ENCODE assay signal across 8 mouse cellular contexts in genomic region chr11:98785772-98786281, GRCm38 (mm10). TPM values are rescaled to one million over a fixed set of nuclear protein-coding genes. Genes with fewer than 3 reads are reported as not detected.
DNase-seq lines count a peak whose midpoint lies in the region; ATAC-seq and TF ChIP-seq lines count a peak whose summit lies in the region.

No protein-coding gene starts in this region.

- TF ChIP-seq RAD21 in CH12.LX (IDR thresholded peaks at IDR 0.05; ENCODE audit: low read depth, low read length), result peak; percentile 45

- H3K36me3 ChIP-seq in CH12.LX (replicated peaks in 1 of 2; ENCODE audit: control insufficient read depth in 1 of 2, insufficient read depth in 1 of 2, low read length in 1 of 2), result no peaks in the 10 kb centered on the region
- H3K36me3 ChIP-seq in forebrain, embryonic 11.5 days (ENCODE audit: control insufficient read depth, insufficient read depth, low read length), result no peaks in the 10 kb centered on the region
- H3K36me3 ChIP-seq in heart, embryonic 15.5 days, result no peaks in the 10 kb centered on the region
- no peaks in the 10 kb centered on the region for H3K36me3 ChIP-seq in liver, embryonic 15.5 days (replicated peaks)
- no peaks in the 10 kb centered on the region; the same call in 1 of the 2 replicates for H3K36me3 ChIP-seq in neural tube, embryonic 14.5 days (ENCODE audit: control insufficient read depth, insufficient read depth, low read length)

- WGBS in bone marrow, adult 2 months, result 2% methylated on average over 12 of the region's 12 CpGs
- 7% methylated on average over 12 of the region's 12 CpGs for WGBS in forebrain, embryonic 11.5 days
- 3% methylated on average over 12 of the region's 12 CpGs for WGBS in heart, embryonic 15.5 days
- WGBS in liver, embryonic 15.5 days (ENCODE audit: insufficient replicate concordance), result 4% methylated on average over 12 of the region's 12 CpGs
- 9% methylated on average over 12 of the region's 12 CpGs for WGBS in neural tube, embryonic 14.5 days

- H3K4me1 ChIP-seq in CH12.LX (ENCODE audit: control insufficient read depth in 1 of 2, insufficient read depth in 2 of 2), result peaks cover 17 to 47% of the 10 kb centered on the region in 2 experiments
- peaks cover 3% of the 10 kb centered on the region; the same call in 1 of the 2 replicates for H3K4me1 ChIP-seq in bone marrow, adult 2 months (ENCODE audit: control insufficient read depth, insufficient read depth, low read length)
- H3K4me1 ChIP-seq in forebrain, embryonic 11.5 days (replicated peaks; ENCODE audit: control insufficient read depth, insufficient read depth, low read length), result peaks cover 34% of the 10 kb centered on the region
- peaks cover 80% of the 10 kb centered on the region for H3K4me1 ChIP-seq in heart, embryonic 15.5 days (replicated peaks)
- peaks cover 89% of the 10 kb centered on the region for H3K4me1 ChIP-seq in liver, embryonic 15.5 days (replicated peaks)
- H3K4me1 ChIP-seq in neural tube, embryonic 14.5 days (ENCODE audit: control insufficient read depth, insufficient read depth, low read length), result peaks cover 33% of the 10 kb centered on the region; the same call in 1 of the 2 replicates

- no peak overlapping the region for H3K4me3 ChIP-seq in CH12.LX (replicated peaks in 1 of 3; ENCODE audit: low read depth in 2 of 3, low read length in 2 of 3, poor library complexity in 1 of 3)
- no peak overlapping the region for H3K4me3 ChIP-seq in bone marrow, adult 2 months (replicated peaks; ENCODE audit: control insufficient read depth, low read depth, low read length)
- H3K4me3 ChIP-seq in forebrain, embryonic 11.5 days (ENCODE audit: low read depth, low read length), result no peak overlapping the region
- peak overlapping the region; percentile 29 for H3K4me3 ChIP-seq in heart, embryonic 15.5 days
- no peak overlapping the region for H3K4me3 ChIP-seq in liver, embryonic 15.5 days (replicated peaks)
- no peak overlapping the region for H3K4me3 ChIP-seq in neural tube, embryonic 14.5 days (ENCODE audit: low read depth, low read length)

- peak in 1 of 2 experiments; percentile 65; a peak in 2 of 4 replicates for TF ChIP-seq CTCF in CH12.LX (conservative IDR thresholded peaks at IDR 0.05 in 1 of 2, IDR thresholded peaks at IDR 0.05 in 1 of 2; ENCODE audit: low read depth in 2 of 2, low read length in 2 of 2)
- peak; percentile 46; the same call in 1 of the 2 replicates for TF ChIP-seq CTCF in bone marrow, adult 2 months (IDR thresholded peaks at IDR 0.05; ENCODE audit: control insufficient read depth, insufficient read depth, low read length)

- no peak overlapping the region for H3K27ac ChIP-seq in CH12.LX (ENCODE audit: insufficient read depth, low read depth)
- H3K27ac ChIP-seq in bone marrow, adult 2 months (ENCODE audit: control insufficient read depth, insufficient read depth, low read depth, low read length, poor library complexity), result no peak overlapping the region
- 0 out of 2 replicates have a peak overlapping the region, but pooled peaks have one; percentile 12 for H3K27ac ChIP-seq in forebrain, embryonic 11.5 days (ENCODE audit: low read depth, low read length)
- peak overlapping the region; percentile 98 for H3K27ac ChIP-seq in heart, embryonic 15.5 days
- peak overlapping the region; percentile 73 for H3K27ac ChIP-seq in liver, embryonic 15.5 days (replicated peaks)
- H3K27ac ChIP-seq in neural tube, embryonic 14.5 days (ENCODE audit: low read depth, low read length), result peak overlapping the region; percentile 77

- no peak overlapping the region for H3K9ac ChIP-seq in CH12.LX (ENCODE audit: insufficient read depth, low read depth)
- H3K9ac ChIP-seq in forebrain, embryonic 11.5 days (ENCODE audit: low read length), result peak overlapping the region; percentile 41
- H3K9ac ChIP-seq in heart, embryonic 15.5 days, result peak overlapping the region; percentile 44
- 0 out of 2 replicates have a peak overlapping the region, but pooled peaks have one; percentile 12 for H3K9ac ChIP-seq in liver, embryonic 15.5 days
- no peak overlapping the region for H3K9ac ChIP-seq in neural tube, embryonic 14.5 days (replicated peaks; ENCODE audit: low read depth, low read length)

- no peaks in the 10 kb centered on the region for H3K9me3 ChIP-seq in CH12.LX (replicated peaks; ENCODE audit: low read length)
- no peaks in the 10 kb centered on the region for H3K9me3 ChIP-seq in forebrain, embryonic 11.5 days (ENCODE audit: control insufficient read depth, low read length)
- H3K9me3 ChIP-seq in heart, embryonic 15.5 days (replicated peaks), result no peaks in the 10 kb centered on the region
- H3K9me3 ChIP-seq in liver, embryonic 15.5 days (replicated peaks), result no peaks in the 10 kb centered on the region
- H3K9me3 ChIP-seq in neural tube, embryonic 14.5 days (ENCODE audit: control insufficient read depth, low read length), result no peaks in the 10 kb centered on the region

- H3K4me2 ChIP-seq in CH12.LX (ENCODE audit: insufficient read depth, low read depth, poor library complexity, severe bottlenecking), result peak overlapping the region; percentile 35; the same call in 1 of the 2 replicates
- peak overlapping the region; percentile 36; the same call in 1 of the 2 replicates for H3K4me2 ChIP-seq in forebrain, embryonic 11.5 days (ENCODE audit: low read depth, low read length, severe bottlenecking)
- H3K4me2 ChIP-seq in heart, embryonic 15.5 days, result peak overlapping the region; percentile 63
- H3K4me2 ChIP-seq in liver, embryonic 15.5 days, result peak overlapping the region; percentile 50
- H3K4me2 ChIP-seq in neural tube, embryonic 14.5 days (ENCODE audit: low read depth, low read length), result peak overlapping the region; percentile 38

- 0 out of 2 replicates have a peak, but pooled peaks cover 3% of the 10 kb centered on the region for H3K79me2 ChIP-seq in CH12.LX (replicated peaks; ENCODE audit: control insufficient read depth, extremely low read depth, insufficient read depth, poor library complexity, severe bottlenecking)

- no peak for TF ChIP-seq EP300 in CH12.LX (IDR thresholded peaks at IDR 0.05; ENCODE audit: low read length)

- DNase-seq in CH12.LX (ENCODE audit: extremely low read depth), result no peak
- peak; percentile 80 for DNase-seq in forebrain, embryonic 11.5 days (ENCODE audit: low spot score)
- DNase-seq in kidney, postnatal 10 days, result peak; percentile 90
- DNase-seq in thymus, postnatal 14 days, result peak; percentile 86

- H3K27me3 ChIP-seq in CH12.LX (replicated peaks), result peaks cover 22% of the 10 kb centered on the region
- H3K27me3 ChIP-seq in forebrain, embryonic 11.5 days (ENCODE audit: control insufficient read depth, insufficient read depth, low read length), result no peaks in the 10 kb centered on the region
- H3K27me3 ChIP-seq in heart, embryonic 15.5 days, result no peaks in the 10 kb centered on the region
- peaks cover 10% of the 10 kb centered on the region for H3K27me3 ChIP-seq in liver, embryonic 15.5 days
- H3K27me3 ChIP-seq in neural tube, embryonic 14.5 days (ENCODE audit: control insufficient read depth, insufficient read depth, low read length), result no peaks in the 10 kb centered on the region

- no peak for TF ChIP-seq POLR2A in CH12.LX (IDR thresholded peaks at IDR 0.05; ENCODE audit: low read depth, low read length)
- TF ChIP-seq POLR2A in bone marrow, adult 2 months (IDR thresholded peaks at IDR 0.05; ENCODE audit: borderline replicate concordance, control insufficient read depth, low read depth, low read length), result no peak

- dilution Hi-C loops in CH12.LX (cut with MboI; ENCODE audit: extremely low pct_ligation_motif_present, extremely low pct_unique_long_range_greater_than_20kb, low sequenced_read_pairs), result no loop called here

- in situ Hi-C loops in CH12.LX (cut with MboI; ENCODE audit: low pct_ligation_motif_present, low pct_unique_long_range_greater_than_20kb, low sequenced_read_pairs), result loop anchor here (5.0 to 10.0 kb wide), 2 partner anchors 61 to 89 kb away; partner anchors contain the start of gene Med24

- ATAC-seq in forebrain, embryonic 11.5 days (replicated peaks; ENCODE audit: low FRiP score), result no peak
- peak; percentile 47 for ATAC-seq in heart, embryonic 15.5 days (replicated peaks; ENCODE audit: insufficient number of reproducible peaks, insufficient read depth, low FRiP score, low read depth)
- ATAC-seq in liver, embryonic 15.5 days (ENCODE audit: insufficient read depth), result no peak
- ATAC-seq in neural tube, embryonic 14.5 days (ENCODE audit: low read depth), result no peak

RNA-seq across cellular contexts. Expression of gene Msl1, which starts 9.5 kb away (rescaled TPM):
- total RNA-seq in CH12.LX (2012; rRNA removed) (27.3 and 30.7 TPM in 2 replicates), CH12.LX (2014; rRNA removed) (25.9 and 26.4 TPM in 2 replicates)
- polyA plus RNA-seq in CH12.LX (2012; ENCODE audit: insufficient read length, low read depth), result 57.1 and 58.1 TPM in 2 replicates
- polyA plus RNA-seq in bone marrow, adult 2 months (2011; ENCODE audit: insufficient read depth, insufficient read length, low replicate concordance, missing spikeins), result 46.7 and 69.9 TPM in 2 replicates
- polyA plus RNA-seq in forebrain, embryonic 11.5 days (2014; fragmentation: Nextera tagmentation; extraction: Ambion mirVana), result 24.0 and 28.4 TPM in 2 replicates
- polyA plus RNA-seq in heart, embryonic 15.5 days (2015; fragmentation: Nextera tagmentation; extraction: Ambion mirVana), result 15.5 and 17.2 TPM in 2 replicates
- 5.2 and 5.8 TPM in 2 replicates for polyA plus RNA-seq in liver, embryonic 15.5 days (2015; fragmentation: Nextera tagmentation; extraction: Ambion mirVana)
- 24.2 and 26.9 TPM in 2 replicates for polyA plus RNA-seq in neural tube, embryonic 14.5 days (2014; fragmentation: Nextera tagmentation; extraction: Ambion mirVana)

RNA-seq across cellular contexts. Expression of gene Nr1d1, which starts 10.7 kb away (rescaled TPM):
- total RNA-seq in CH12.LX (2012; rRNA removed) (0.21 and 0.25 TPM in 2 replicates), CH12.LX (2014; rRNA removed) (0.17 and 0.39 TPM in 2 replicates)
- 0.95 and 1.4 TPM in 2 replicates for polyA plus RNA-seq in CH12.LX (2012; ENCODE audit: insufficient read length, low read depth)
- 2.4 and 4.8 TPM in 2 replicates for polyA plus RNA-seq in bone marrow, adult 2 months (2011; ENCODE audit: insufficient read depth, insufficient read length, low replicate concordance, missing spikeins)
- polyA plus RNA-seq in forebrain, embryonic 11.5 days (2014; fragmentation: Nextera tagmentation; extraction: Ambion mirVana), result 1.0 and 1.6 TPM in 2 replicates
- 7.0 and 7.5 TPM in 2 replicates for polyA plus RNA-seq in heart, embryonic 15.5 days (2015; fragmentation: Nextera tagmentation; extraction: Ambion mirVana)
- polyA plus RNA-seq in liver, embryonic 15.5 days (2015; fragmentation: Nextera tagmentation; extraction: Ambion mirVana), result 0.63 and 0.85 TPM in 2 replicates
- 3.8 and 3.9 TPM in 2 replicates for polyA plus RNA-seq in neural tube, embryonic 14.5 days (2014; fragmentation: Nextera tagmentation; extraction: Ambion mirVana)

RNA-seq across cellular contexts. Expression of gene Casc3, which starts 18.9 kb away (rescaled TPM):
- total RNA-seq in CH12.LX (2012; rRNA removed) (16.7 and 18.3 TPM in 2 replicates), CH12.LX (2014; rRNA removed) (14.4 and 14.7 TPM in 2 replicates)
- 71.7 and 93.0 TPM in 2 replicates for polyA plus RNA-seq in CH12.LX (2012; ENCODE audit: insufficient read length, low read depth)
- polyA plus RNA-seq in bone marrow, adult 2 months (2011; ENCODE audit: insufficient read depth, insufficient read length, low replicate concordance, missing spikeins), result 29.3 and 38.5 TPM in 2 replicates
- polyA plus RNA-seq in forebrain, embryonic 11.5 days (2014; fragmentation: Nextera tagmentation; extraction: Ambion mirVana), result 59.9 and 63.2 TPM in 2 replicates
- 21.3 and 27.6 TPM in 2 replicates for polyA plus RNA-seq in heart, embryonic 15.5 days (2015; fragmentation: Nextera tagmentation; extraction: Ambion mirVana)
- polyA plus RNA-seq in liver, embryonic 15.5 days (2015; fragmentation: Nextera tagmentation; extraction: Ambion mirVana), result 14.4 and 16.2 TPM in 2 replicates
- 47.9 and 54.1 TPM in 2 replicates for polyA plus RNA-seq in neural tube, embryonic 14.5 days (2014; fragmentation: Nextera tagmentation; extraction: Ambion mirVana)

RNA-seq across cellular contexts. Expression of gene Thra, which starts 45.4 kb away (rescaled TPM):
- total RNA-seq in CH12.LX (2012; rRNA removed) (2.5 and 3.9 TPM in 2 replicates), CH12.LX (2014; rRNA removed) (0.81 and 1.1 TPM in 2 replicates)
- polyA plus RNA-seq in CH12.LX (2012; ENCODE audit: insufficient read length, low read depth), result 3.8 and 4.3 TPM in 2 replicates
- 27.5 and 35.4 TPM in 2 replicates for polyA plus RNA-seq in bone marrow, adult 2 months (2011; ENCODE audit: insufficient read depth, insufficient read length, low replicate concordance, missing spikeins)
- 35.9 and 36.9 TPM in 2 replicates for polyA plus RNA-seq in forebrain, embryonic 11.5 days (2014; fragmentation: Nextera tagmentation; extraction: Ambion mirVana)
- 34.8 and 39.5 TPM in 2 replicates for polyA plus RNA-seq in heart, embryonic 15.5 days (2015; fragmentation: Nextera tagmentation; extraction: Ambion mirVana)
- 7.2 and 7.6 TPM in 2 replicates for polyA plus RNA-seq in liver, embryonic 15.5 days (2015; fragmentation: Nextera tagmentation; extraction: Ambion mirVana)
- 148 and 186 TPM in 2 replicates for polyA plus RNA-seq in neural tube, embryonic 14.5 days (2014; fragmentation: Nextera tagmentation; extraction: Ambion mirVana)

RNA-seq across cellular contexts. Expression of gene Rapgefl1, which starts 50.8 kb away (rescaled TPM):
- total RNA-seq in CH12.LX (2012; rRNA removed) (0.04 and 0.08 TPM in 2 replicates), CH12.LX (2014; rRNA removed) (0.11 TPM in 1 of 2 replicates, not detected in the other)
- polyA plus RNA-seq in CH12.LX (2012; ENCODE audit: insufficient read length, low read depth), result 0.25 and 0.29 TPM in 2 replicates
- 1.5 and 6.8 TPM in 2 replicates for polyA plus RNA-seq in bone marrow, adult 2 months (2011; ENCODE audit: insufficient read depth, insufficient read length, low replicate concordance, missing spikeins)
- 2.0 and 2.5 TPM in 2 replicates for polyA plus RNA-seq in forebrain, embryonic 11.5 days (2014; fragmentation: Nextera tagmentation; extraction: Ambion mirVana)
- polyA plus RNA-seq in heart, embryonic 15.5 days (2015; fragmentation: Nextera tagmentation; extraction: Ambion mirVana), result 0.71 and 1.5 TPM in 2 replicates
- polyA plus RNA-seq in liver, embryonic 15.5 days (2015; fragmentation: Nextera tagmentation; extraction: Ambion mirVana), result 0.24 and 0.28 TPM in 2 replicates
- 13.9 and 18.6 TPM in 2 replicates for polyA plus RNA-seq in neural tube, embryonic 14.5 days (2014; fragmentation: Nextera tagmentation; extraction: Ambion mirVana)

Comparison
In these comparisons a context has a peak if more than half of its experiments do, and no peak if none do; other contexts are left out.
1. H3K27ac ChIP-seq: peak in forebrain, embryonic 11.5 days (single experiment), heart, embryonic 15.5 days (single experiment), liver, embryonic 15.5 days (single experiment) and neural tube, embryonic 14.5 days (single experiment); none in CH12.LX (single experiment) and bone marrow, adult 2 months (single experiment).
2. H3K9ac ChIP-seq: peak in forebrain, embryonic 11.5 days (single experiment), heart, embryonic 15.5 days (single experiment) and liver, embryonic 15.5 days (single experiment); none in CH12.LX (single experiment) and neural tube, embryonic 14.5 days (single experiment).
3. Peak in every context shown above with its lines, with median percentiles within 50 percentile points of each other: H3K4me2 ChIP-seq.